Comparison of ENCODE assay signal across 27 mouse cellular contexts in the genomic region with DNA sequence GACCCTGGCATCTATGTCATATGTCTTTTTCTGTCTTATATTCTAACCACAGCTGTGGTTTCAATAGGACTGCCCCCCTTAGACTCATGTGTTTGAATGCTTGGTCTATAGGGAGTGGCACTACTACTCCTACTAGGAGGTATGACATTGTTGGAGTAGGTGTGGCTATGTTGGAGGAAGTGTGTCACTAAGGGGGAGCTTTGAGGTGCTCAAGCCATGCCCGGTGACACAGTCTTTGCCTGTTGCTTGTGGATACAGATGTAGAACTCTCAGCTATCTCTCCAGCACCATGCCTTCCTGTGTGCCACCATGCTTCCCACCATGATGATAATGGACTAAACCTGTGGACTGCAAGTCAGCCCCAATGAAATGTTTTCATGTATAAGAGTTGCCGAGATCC. TPM values are rescaled to one million over a fixed set of nuclear protein-coding genes. Genes with fewer than 3 reads are reported as not detected.
DNase-seq lines count a peak whose midpoint lies in the region; ATAC-seq and TF ChIP-seq lines count a peak whose summit lies in the region.
"Had no signal": no experiment of that assay in that cellular context is flagged by ENCODE, and none has a peak within 500 bp of the region (broad histone marks: within the 10 kb centered on the region; RNA-seq: fewer than 3 reads in every experiment).

No protein-coding gene starts in this region.

- no peak for TF ChIP-seq RAD21 in MEL (IDR thresholded peaks at IDR 0.05; ENCODE audit: low read depth, low read length)

- no peaks in the 10 kb centered on the region for H3K27me3 ChIP-seq in liver, embryonic 15.5 days
- H3K27me3 ChIP-seq in liver, embryonic 11.5 days (replicated peaks; ENCODE audit: control insufficient read depth, insufficient read depth, low read length) = no peaks in the 10 kb centered on the region
- no peaks in the 10 kb centered on the region for H3K27me3 ChIP-seq in MEL (ENCODE audit: control insufficient read depth in 1 of 2, insufficient read depth in 2 of 2, low read length in 2 of 2)
- H3K27me3 ChIP-seq in forebrain, embryonic 10.5 days (ENCODE audit: poor library complexity, severe bottlenecking) = no peaks in the 10 kb centered on the region
- no peaks in the 10 kb centered on the region for H3K27me3 ChIP-seq in thymus, adult 2 months (ENCODE audit: control insufficient read depth, insufficient read depth, low read length)
- H3K27me3 ChIP-seq: hindbrain, embryonic 13.5 days; limb, embryonic 12.5 days; liver, embryonic 12.5 days; midbrain, embryonic 13.5 days; Patski had no signal

- no peaks in the 10 kb centered on the region for H3K9me3 ChIP-seq in liver, embryonic 15.5 days (replicated peaks)
- no peaks in the 10 kb centered on the region for H3K9me3 ChIP-seq in liver, embryonic 11.5 days (ENCODE audit: control insufficient read depth, low read length)
- no peaks in the 10 kb centered on the region for H3K9me3 ChIP-seq in MEL (replicated peaks; ENCODE audit: insufficient read depth, low read length)
- H3K9me3 ChIP-seq in forebrain, embryonic 10.5 days = no peaks in the 10 kb centered on the region
- H3K9me3 ChIP-seq: hindbrain, embryonic 13.5 days; limb, embryonic 12.5 days; liver, embryonic 12.5 days; midbrain, embryonic 13.5 days had no signal

- no peak for DNase-seq in liver, embryonic 11.5 days (ENCODE audit: low spot score)
- DNase-seq in MEL (ENCODE audit: low read depth, low spot score) = peak; percentile 52
- DNase-seq in forebrain, embryonic 10.5 days (ENCODE audit: extremely low spot score, low spot score) = no peak
- no peak for DNase-seq in thymus, adult 2 months
- DNase-seq: adrenal gland, postnatal 14 days; cerebellum, adult 11 months; cerebellum, adult 9-11 months; gastrocnemius, postnatal 14 days; heart, adult 11 months; heart, postnatal 4 days; kidney, adult 18-20 months; kidney, postnatal 36 days; lung, adult 2 months; lung, postnatal 10 days; thymus, postnatal 14 days had no signal

- H3K36me3 ChIP-seq in liver, embryonic 15.5 days (replicated peaks) = no peaks in the 10 kb centered on the region
- no peaks in the 10 kb centered on the region for H3K36me3 ChIP-seq in liver, embryonic 11.5 days (ENCODE audit: control insufficient read depth, insufficient read depth, low read length)
- H3K36me3 ChIP-seq in MEL (ENCODE audit: control insufficient read depth in 1 of 2, insufficient read depth in 2 of 2, low read length in 2 of 2) = peaks cover 0 to 30% of the 10 kb centered on the region in 2 experiments; a peak in 2 of 4 replicates
- no peaks in the 10 kb centered on the region for H3K36me3 ChIP-seq in forebrain, embryonic 10.5 days (replicated peaks)
- no peaks in the 10 kb centered on the region for H3K36me3 ChIP-seq in thymus, adult 2 months (ENCODE audit: control insufficient read depth, insufficient read depth, low read length)
- H3K36me3 ChIP-seq: hindbrain, embryonic 13.5 days; limb, embryonic 12.5 days; liver, embryonic 12.5 days; midbrain, embryonic 13.5 days had no signal

- no peaks in the 10 kb centered on the region for H3K79me2 ChIP-seq in MEL (ENCODE audit: control insufficient read depth, insufficient read depth, low read length, poor library complexity)

- WGBS in liver, embryonic 15.5 days (ENCODE audit: insufficient replicate concordance) = 22% methylated on average over 2 of the region's 2 CpGs
- 51% methylated on average over 2 of the region's 2 CpGs for WGBS in liver, embryonic 11.5 days
- 94% methylated on average over 2 of the region's 2 CpGs for WGBS in forebrain, embryonic 10.5 days
- 74% methylated on average over 2 of the region's 2 CpGs for WGBS in thymus, adult 2 months

- TF ChIP-seq EP300 in MEL (IDR thresholded peaks at IDR 0.05; ENCODE audit: low read depth in 1 of 2, low read length in 2 of 2) = no peak

- no peak overlapping the region for H3K4me2 ChIP-seq in liver, embryonic 15.5 days
- no peak overlapping the region for H3K4me2 ChIP-seq in liver, embryonic 11.5 days
- H3K4me2 ChIP-seq: heart, embryonic 11.5 days; hindbrain, embryonic 13.5 days; limb, embryonic 12.5 days; liver, embryonic 12.5 days; midbrain, embryonic 13.5 days had no signal

- H3K27ac ChIP-seq in liver, embryonic 15.5 days (replicated peaks) = no peak overlapping the region
- no peak overlapping the region for H3K27ac ChIP-seq in liver, embryonic 11.5 days (ENCODE audit: low read depth, low read length)
- no peak overlapping the region for H3K27ac ChIP-seq in MEL (ENCODE audit: control insufficient read depth, low read depth, low read length)
- no peak overlapping the region for H3K27ac ChIP-seq in forebrain, embryonic 10.5 days
- H3K27ac ChIP-seq in thymus, adult 2 months (ENCODE audit: control insufficient read depth, insufficient read depth, low read length) = no peak overlapping the region
- H3K27ac ChIP-seq: hindbrain, embryonic 13.5 days; layer of hippocampus, adult 2 months; left cerebral cortex, adult 2 months; limb, embryonic 12.5 days; liver, embryonic 12.5 days; midbrain, embryonic 13.5 days had no signal

- peaks cover 12% of the 10 kb centered on the region; the same call in 1 of the 2 replicates for H3K4me1 ChIP-seq in liver, embryonic 15.5 days (replicated peaks)
- H3K4me1 ChIP-seq in liver, embryonic 11.5 days (replicated peaks; ENCODE audit: control insufficient read depth, insufficient read depth, low read length) = peaks cover 2% of the 10 kb centered on the region; the same call in 1 of the 2 replicates
- H3K4me1 ChIP-seq in MEL (ENCODE audit: control insufficient read depth in 1 of 2, insufficient read depth in 2 of 2, low read length in 2 of 2) = peaks cover 4 to 36% of the 10 kb centered on the region in 2 experiments
- H3K4me1 ChIP-seq in forebrain, embryonic 10.5 days = peaks cover 21% of the 10 kb centered on the region
- H3K4me1 ChIP-seq in thymus, adult 2 months (replicated peaks; ENCODE audit: control insufficient read depth, insufficient read depth, low read length) = peaks cover 4% of the 10 kb centered on the region; the same call in 1 of the 2 replicates
- H3K4me1 ChIP-seq: hindbrain, embryonic 13.5 days had no signal

- ATAC-seq in liver, embryonic 15.5 days (ENCODE audit: insufficient read depth) = 0 out of 2 replicates have a peak, but pooled peaks have one; percentile 37
- no peak for ATAC-seq in liver, embryonic 11.5 days (replicated peaks; ENCODE audit: low FRiP score)
- ATAC-seq in megakaryocyte progenitor cell, adult 5-6 weeks (replicated peaks; ENCODE audit: poor library complexity) = peak; percentile 33
- ATAC-seq in inflammation-experienced regulatory T-cells, adult 6 months = no peak
- ATAC-seq: forebrain, embryonic 14.5 days; liver, embryonic 12.5 days; midbrain, embryonic 13.5 days; Patski had no signal

- no peak for TF ChIP-seq CTCF in MEL (IDR thresholded peaks at IDR 0.05 in 2 of 3, conservative IDR thresholded peaks at IDR 0.05 in 1 of 3; ENCODE audit: control insufficient read depth in 1 of 3, insufficient read depth in 1 of 3, low read depth in 2 of 3, low read length in 3 of 3, poor library complexity in 1 of 3, severe bottlenecking in 1 of 3)
- TF ChIP-seq CTCF in thymus, adult 2 months (IDR thresholded peaks at IDR 0.05; ENCODE audit: borderline replicate concordance, control insufficient read depth, extremely low read depth, insufficient read depth, low read length, poor library complexity) = no peak

- TF ChIP-seq POLR2A in MEL (IDR thresholded peaks at IDR 0.05; ENCODE audit: control insufficient read depth in 1 of 2, insufficient read depth in 1 of 2, low read depth in 1 of 2, low read length in 2 of 2, poor library complexity in 1 of 2) = no peak
- no peak for TF ChIP-seq POLR2A in thymus, adult 2 months (IDR thresholded peaks at IDR 0.05; ENCODE audit: control insufficient read depth, extremely low read depth, insufficient read depth, low read length, poor library complexity)

- no peak overlapping the region for H3K9ac ChIP-seq in liver, embryonic 15.5 days
- H3K9ac ChIP-seq in liver, embryonic 11.5 days (ENCODE audit: low read depth, low read length) = no peak overlapping the region
- H3K9ac ChIP-seq in MEL (ENCODE audit: control insufficient read depth, low read depth, low read length, poor library complexity, severe bottlenecking) = no peak overlapping the region
- H3K9ac ChIP-seq: hindbrain, embryonic 13.5 days; limb, embryonic 12.5 days; liver, embryonic 12.5 days; midbrain, embryonic 13.5 days had no signal

- no peak overlapping the region for H3K4me3 ChIP-seq in liver, embryonic 15.5 days (replicated peaks)
- no peak overlapping the region for H3K4me3 ChIP-seq in liver, embryonic 11.5 days (ENCODE audit: low read depth, low read length)
- H3K4me3 ChIP-seq in MEL (ENCODE audit: control insufficient read depth in 1 of 2, insufficient read depth in 1 of 2, low read depth in 2 of 2, low read length in 2 of 2) = no peak overlapping the region
- no peak overlapping the region for H3K4me3 ChIP-seq in forebrain, embryonic 10.5 days
- H3K4me3 ChIP-seq in thymus, adult 2 months (ENCODE audit: control insufficient read depth, insufficient read depth, low read length) = no peak overlapping the region
- H3K4me3 ChIP-seq: hindbrain, embryonic 13.5 days; layer of hippocampus, adult 2 months; left cerebral cortex, adult 2 months; limb, embryonic 12.5 days; liver, embryonic 12.5 days; midbrain, embryonic 13.5 days had no signal

RNA-seq across cellular contexts. Expression of a gene that starts 12.3 kb away (rescaled TPM):
- polyA plus RNA-seq in liver, embryonic 15.5 days (2015; fragmentation: Nextera tagmentation; extraction: Ambion mirVana) = 12.7 and 13.1 TPM in 2 replicates
- 39.0 and 39.4 TPM in 2 replicates for polyA plus RNA-seq in liver, embryonic 11.5 days (2014; fragmentation: Nextera tagmentation; extraction: Ambion mirVana)
- 41.6 and 42.6 TPM in 2 replicates for total RNA-seq in MEL (2012; rRNA removed)
- 10 to 100 TPM in 1 of 2 experiments, not detected in 1; 49.0 TPM for polyA plus RNA-seq in MEL (2012; ENCODE audit: insufficient read depth in 1 of 2, insufficient read length in 2 of 2, low read depth in 1 of 2, low replicate concordance in 2 of 2, missing spikeins in 1 of 2)
- total RNA-seq in megakaryocyte progenitor cell, adult 5-6 weeks (2015) = 20.1 and 24.1 TPM in 2 replicates
- total RNA-seq in megakaryocyte progenitor cell, adult 5-6 weeks (2017) = 49.9 and 60.3 TPM in 2 replicates
- 56.8 and 59.6 TPM in 2 replicates for polyA plus RNA-seq in forebrain, embryonic 10.5 days (2016; fragmentation: Nextera tagmentation; extraction: Ambion mirVana)
- polyA plus RNA-seq in thymus, adult 2 months (2012; rRNA removed) = 6.7 and 9.0 TPM in 2 replicates
- polyA plus RNA-seq in inflammation-experienced regulatory T-cells, adult 6 months (2017; shearing (Covaris generic)) = 10 to 100 TPM; 29.1 to 46.7 (median 39.9) TPM

RNA-seq across cellular contexts. Expression of a gene that starts 19.2 kb away (rescaled TPM):
- polyA plus RNA-seq in liver, embryonic 15.5 days (2015; fragmentation: Nextera tagmentation; extraction: Ambion mirVana) = 15.4 and 16.8 TPM in 2 replicates
- 61.0 and 64.4 TPM in 2 replicates for polyA plus RNA-seq in liver, embryonic 11.5 days (2014; fragmentation: Nextera tagmentation; extraction: Ambion mirVana)
- total RNA-seq in MEL (2012; rRNA removed) = 19.6 and 26.6 TPM in 2 replicates
- 10 to 100 TPM; 44.1 to 91.0 TPM for polyA plus RNA-seq in MEL (2012; ENCODE audit: insufficient read depth in 1 of 2, insufficient read length in 2 of 2, low read depth in 1 of 2, low replicate concordance in 2 of 2, missing spikeins in 1 of 2)
- 64.2 and 65.1 TPM in 2 replicates for total RNA-seq in megakaryocyte progenitor cell, adult 5-6 weeks (2015)
- 50.3 and 53.6 TPM in 2 replicates for total RNA-seq in megakaryocyte progenitor cell, adult 5-6 weeks (2017)
- polyA plus RNA-seq in forebrain, embryonic 10.5 days (2016; fragmentation: Nextera tagmentation; extraction: Ambion mirVana) = 132 and 144 TPM in 2 replicates
- 31.7 and 38.4 TPM in 2 replicates for polyA plus RNA-seq in thymus, adult 2 months (2012; rRNA removed)
- 10 to 100 TPM; 34.8 to 50.4 (median 39.5) TPM for polyA plus RNA-seq in inflammation-experienced regulatory T-cells, adult 6 months (2017; shearing (Covaris generic))

Comparison
In these comparisons a context has a peak if more than half of its experiments do, and no peak if none do; other contexts are left out.
1. ATAC-seq: peak in liver, embryonic 15.5 days (single experiment) and megakaryocyte progenitor cell, adult 5-6 weeks (single experiment); none in liver, embryonic 11.5 days (single experiment) and inflammation-experienced regulatory T-cells, adult 6 months (single experiment).